ENCODE assay signal across 8 mouse cellular contexts in genomic region chr7:126428631-126429502, GRCm38 (mm10). TPM values are rescaled to one million over a fixed set of nuclear protein-coding genes. Genes with fewer than 3 reads are reported as not detected.
DNase-seq lines count a peak whose midpoint lies in the region; ATAC-seq lines count a peak whose summit lies in the region.

Gene Rabep2, plus strand, starts transcription at chr7:126428759.

- under 1% methylated on average over 74 of the region's 82 CpGs for WGBS in hindbrain, embryonic 11.5 days

- H3K4me1 ChIP-seq in hindbrain, embryonic 11.5 days (replicated peaks; ENCODE audit: control insufficient read depth, insufficient read depth, low read length) = no peaks in the 10 kb centered on the region

- H3K4me3 ChIP-seq in hindbrain, embryonic 11.5 days (ENCODE audit: low read depth, low read length) = peak within 1 kb of the TSS; percentile 74

- peak; percentile 94 for DNase-seq in MN1 (ENCODE audit: low spot score)
- DNase-seq in cerebellum, adult 9-10 months = peak; percentile 97
- peak; percentile 75 to 96 for DNase-seq in frontal cortex, adult 2 months (ENCODE audit: extremely low spot score in 1 of 2, low spot score in 1 of 2)
- peak; percentile 96 for DNase-seq in hindbrain, embryonic 11.5 days (ENCODE audit: low spot score)
- DNase-seq in layer of hippocampus, postnatal 10 days (ENCODE audit: low spot score in 2 of 2) = peak; percentile 98 to 99
- peak; percentile 97 for DNase-seq in lung, postnatal 10 days
- DNase-seq in ovary, postnatal 36 days (ENCODE audit: low spot score) = peak; percentile 98
- DNase-seq in thymus, postnatal 25 days = peak; percentile 96

- peak within 1 kb of the TSS; percentile 87 for H3K9ac ChIP-seq in hindbrain, embryonic 11.5 days (ENCODE audit: low read depth, low read length)

- H3K4me2 ChIP-seq in hindbrain, embryonic 11.5 days (replicated peaks; ENCODE audit: low read depth, low read length) = peak within 1 kb of the TSS; percentile 75

- no peaks in the 10 kb centered on the region for H3K27me3 ChIP-seq in hindbrain, embryonic 11.5 days (ENCODE audit: control insufficient read depth, insufficient read depth, low read length)

- H3K27ac ChIP-seq in hindbrain, embryonic 11.5 days (ENCODE audit: low read depth, low read length) = peak within 1 kb of the TSS; percentile 85

- peak; percentile 95 for ATAC-seq in hindbrain, embryonic 11.5 days (ENCODE audit: low FRiP score)

- H3K36me3 ChIP-seq in hindbrain, embryonic 11.5 days (ENCODE audit: control insufficient read depth, insufficient read depth, low read length) = no peaks in the 10 kb centered on the region

- H3K9me3 ChIP-seq in hindbrain, embryonic 11.5 days (ENCODE audit: control insufficient read depth, low read length) = no peaks in the 10 kb centered on the region

RNA-seq across cellular contexts. Expression of gene Rabep2, which starts in this region (rescaled TPM):
- polyA plus RNA-seq in frontal cortex, adult 2 months (2012; rRNA removed) = 22.0 and 25.4 TPM in 2 replicates
- polyA plus RNA-seq in hindbrain, embryonic 11.5 days (2014; fragmentation: Nextera tagmentation; extraction: Ambion mirVana) = 19.5 and 20.2 TPM in 2 replicates
- total RNA-seq in layer of hippocampus, postnatal 10 days (2021) = 10 to 100 TPM; 10.8 to 13.1 TPM

Comparison
In these comparisons a context has a peak if more than half of its experiments do, and no peak if none do; other contexts are left out.
1. Peak in every context shown above with its lines: DNase-seq, ATAC-seq, H3K4me3 ChIP-seq and H3K27ac ChIP-seq.